Mouse (Mus musculus): ENCODE results near the gene Gm49405.

Gene Gm49405

DNA sequence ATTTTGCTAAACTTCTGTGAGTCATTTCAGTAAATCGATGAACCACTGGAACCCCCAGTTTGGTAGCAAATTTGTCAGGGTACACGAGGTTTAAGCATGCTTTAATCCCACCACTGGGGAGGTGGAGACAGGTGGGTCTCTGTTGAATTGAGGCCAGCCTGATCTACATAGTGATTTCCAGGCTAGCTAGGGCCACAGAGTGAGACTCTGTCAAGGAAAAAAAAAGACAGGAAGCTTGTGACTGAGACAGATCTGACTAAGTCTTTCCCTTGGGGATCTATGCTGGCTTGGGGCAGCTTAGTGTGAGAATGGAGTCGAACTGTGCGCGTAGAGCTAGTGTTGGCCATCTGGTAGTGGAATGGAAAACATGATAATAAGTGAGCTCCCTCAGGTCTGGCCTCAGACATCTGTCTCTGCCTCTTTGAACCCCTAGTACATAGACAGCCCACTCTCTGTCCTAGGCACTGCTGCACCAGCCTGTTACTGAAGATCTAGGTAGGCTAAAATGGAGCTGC is 52.1 kb downstream of the Gm49405 start:
- DNase-seq = no peak

DNA sequence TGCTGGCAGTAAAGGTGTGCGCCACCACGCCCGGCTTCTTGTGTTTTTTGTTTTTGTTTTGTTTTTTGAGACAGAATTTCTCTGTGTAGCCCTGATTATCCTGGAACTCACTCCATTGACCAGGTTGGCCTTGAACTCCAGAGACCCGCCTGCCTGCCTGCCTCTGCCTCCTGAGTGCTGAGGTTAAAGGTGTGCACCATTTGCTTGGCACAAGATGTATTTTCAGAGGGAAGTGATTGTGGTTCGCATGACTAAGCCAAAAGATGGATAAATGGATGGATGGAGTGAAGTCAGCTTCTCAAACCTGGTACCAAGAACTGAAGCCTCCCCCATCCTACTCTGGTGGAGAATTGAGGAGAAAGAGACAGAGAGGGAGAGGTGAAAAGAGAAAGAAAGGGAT is 54.2 kb downstream of the Gm49405 start:
- DNase-seq = no peak

All from lung, postnatal 4 days (tissue).